Mouse (Mus musculus) neural tube, embryonic 14.5 days (tissue): Measurements from ENCODE around the gene Kcna7. TPM values are rescaled to one million over a fixed set of nuclear protein-coding genes. Genes with fewer than 3 reads are reported as not detected.

Source experiments
- ATAC-seq: fragments of 200-750 bp; cut with Nextera tagmentation; 2 replicates; pipeline ENCODE4 v1.8.0; 2017; ENCODE audit warnings: low read depth, mild to moderate bottlenecking, moderate TSS enrichment, moderate library complexity
- H3K27ac ChIP-seq: fragments of 300-500 bp; sonication (generic); 2 replicates; pipeline ENCODE4 v1.5.1; 2014; ENCODE audit warnings: low read depth, mild to moderate bottlenecking, control low read depth, low read length, moderate library complexity, mixed read lengths
- H3K27me3 ChIP-seq: fragments of 300-500 bp; sonication (generic); 2 replicates; pipeline ENCODE4 v1.6.1; 2014; ENCODE audit warnings: low read length; ENCODE audit not compliant: control insufficient read depth, insufficient read depth
- H3K36me3 ChIP-seq: fragments of 300-500 bp; sonication (generic); 2 replicates; pipeline ENCODE4 v1.6.1; 2014; ENCODE audit warnings: low read length, mixed read lengths; ENCODE audit not compliant: control insufficient read depth, insufficient read depth
- H3K4me1 ChIP-seq: fragments of 300-500 bp; sonication (generic); 2 replicates; pipeline ENCODE4 v1.6.1; 2014; ENCODE audit warnings: low read length; ENCODE audit not compliant: control insufficient read depth, insufficient read depth
- H3K4me2 ChIP-seq: fragments of 300-500 bp; sonication (generic); 2 replicates; pipeline ENCODE4 v1.6.1; 2014; ENCODE audit warnings: mild to moderate bottlenecking, low read depth, low read length, control low read depth
- H3K4me3 ChIP-seq: fragments of 300-500 bp; sonication (generic); 2 replicates; pipeline ENCODE4 v1.5.1; 2014; ENCODE audit warnings: low read depth, low read length, control low read depth, mixed read lengths
- H3K9ac ChIP-seq: fragments of 300-500 bp; sonication (generic); replicated peaks from 2 replicates; pipeline ENCODE4 v1.6.1; 2014; ENCODE audit warnings: low read depth, mild to moderate bottlenecking, control low read depth, low read length, mixed read lengths
- H3K9me3 ChIP-seq: fragments of 300-500 bp; sonication (generic); 2 replicates; pipeline ENCODE4 v1.6.1; 2016; ENCODE audit warnings: low read length; ENCODE audit not compliant: control insufficient read depth
- WGBS: fragments of 180-500 bp; shearing (Covaris S2); extraction: QIAGEN DNeasy Blood & Tissue Kit; methylation state at CpG from one replicate; pipeline ENCODE4 v1.1.7; 2014; 5-methylcytosine and 5-hydroxymethylcytosine counted together
- polyA plus RNA-seq: library from polyadenylated mRNA; unstranded; fragments of >200 nt; fragmentation: Nextera tagmentation; extraction: Ambion mirVana; gene quantifications from 2 replicates; pipeline ENCODE4 v1.2.1, GENCODE M21; 2014

Kcna7 gene
- polyA plus RNA-seq, 1 experiment from 2014 or later: not detected

DNA sequence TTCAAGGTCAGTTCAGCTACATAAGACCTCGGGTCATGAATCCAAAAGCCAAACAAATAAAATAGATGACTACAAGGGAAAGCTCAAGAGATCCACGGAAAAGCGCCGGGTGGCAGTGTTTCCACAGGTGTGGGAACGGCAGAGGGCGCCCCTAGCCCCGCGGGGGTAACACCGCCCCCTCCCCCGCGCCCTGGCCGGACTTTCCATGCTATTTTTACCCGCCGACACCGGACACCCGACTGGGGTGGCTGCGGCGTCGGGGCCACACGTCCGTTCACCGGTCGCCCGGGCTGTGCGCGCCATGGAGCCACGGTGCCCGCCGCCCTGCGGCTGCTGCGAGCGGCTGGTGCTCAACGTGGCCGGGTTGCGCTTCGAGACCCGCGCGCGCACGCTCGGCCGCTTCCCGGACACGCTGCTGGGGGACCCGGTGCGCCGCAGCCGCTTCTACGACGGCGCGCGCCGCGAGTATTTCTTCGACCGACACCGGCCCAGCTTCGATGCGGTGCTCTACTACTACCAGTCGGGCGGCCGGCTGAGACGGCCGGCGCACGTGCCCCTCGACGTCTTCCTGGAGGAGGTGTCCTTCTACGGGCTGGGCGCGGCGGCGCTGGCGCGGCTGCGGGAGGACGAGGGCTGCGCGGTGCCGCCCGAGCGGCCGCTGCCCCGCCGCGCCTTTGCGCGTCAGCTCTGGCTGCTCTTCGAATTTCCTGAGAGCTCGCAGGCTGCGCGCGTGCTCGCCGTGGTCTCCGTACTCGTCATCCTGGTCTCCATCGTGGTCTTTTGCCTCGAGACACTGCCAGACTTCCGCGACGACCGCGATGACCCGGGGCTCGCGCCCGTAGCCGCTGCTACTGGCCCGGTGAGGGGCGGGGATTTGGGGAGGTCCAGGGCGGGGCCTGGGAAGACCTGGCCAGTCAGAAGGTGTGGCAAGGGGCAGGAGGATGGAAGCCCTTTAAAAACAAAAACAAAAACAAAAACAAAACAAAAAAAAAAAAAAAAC is 1.0 kb downstream of the Kcna7 start:
- 2% methylated on average over 88 of the region's 114 CpGs for WGBS
- no peak for ATAC-seq

DNA sequence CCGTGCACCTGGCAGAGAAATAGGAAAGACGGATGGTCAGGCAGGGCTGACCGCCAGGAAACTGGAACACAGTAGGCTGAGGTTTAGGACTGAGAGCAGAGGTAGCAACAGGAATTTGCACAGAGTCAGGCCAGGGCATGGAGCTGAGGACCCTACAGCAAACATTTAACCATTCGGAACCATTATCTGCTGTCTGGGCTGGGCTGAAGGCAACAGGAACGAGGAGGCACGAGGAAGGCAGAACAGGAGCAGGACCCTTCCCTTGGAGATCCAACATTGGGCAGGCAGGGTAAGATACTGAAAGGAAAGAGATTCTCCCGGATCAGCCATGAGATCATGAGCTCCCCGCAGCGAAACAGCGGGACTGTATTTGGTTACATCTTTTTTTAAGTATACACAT is 2.4 kb downstream of the Kcna7 start:
- Histone ChIP-seq H3K27me3 (peaks cover 55% of the 10 kb centered on the region), H3K4me1 (no peaks in the 10 kb centered on the region), H3K27ac (no peak overlapping the region), H3K4me2 (no peak overlapping the region), H3K4me3 (no peak overlapping the region), H3K9me3 (no peaks in the 10 kb centered on the region), H3K36me3 (no peaks in the 10 kb centered on the region), H3K9ac (no peak overlapping the region)
- WGBS: 81% methylated on average over 10 of the region's 10 CpGs
- ATAC-seq: no peak

More for the DNA sequence above, 1.0 kb downstream of the Kcna7 start:
- Histone ChIP-seq H3K4me2 (peak overlapping the region; percentile 40), H3K27me3 (peaks cover 49% of the 10 kb centered on the region), H3K9ac (0 out of 2 replicates have a peak overlapping the region, but pooled peaks have one; percentile 7), H3K36me3 (no peaks in the 10 kb centered on the region), H3K27ac (no peak overlapping the region), H3K4me3 (peak overlapping the region; percentile 23), H3K9me3 (no peaks in the 10 kb centered on the region), H3K4me1 (no peaks in the 10 kb centered on the region)

DNA sequence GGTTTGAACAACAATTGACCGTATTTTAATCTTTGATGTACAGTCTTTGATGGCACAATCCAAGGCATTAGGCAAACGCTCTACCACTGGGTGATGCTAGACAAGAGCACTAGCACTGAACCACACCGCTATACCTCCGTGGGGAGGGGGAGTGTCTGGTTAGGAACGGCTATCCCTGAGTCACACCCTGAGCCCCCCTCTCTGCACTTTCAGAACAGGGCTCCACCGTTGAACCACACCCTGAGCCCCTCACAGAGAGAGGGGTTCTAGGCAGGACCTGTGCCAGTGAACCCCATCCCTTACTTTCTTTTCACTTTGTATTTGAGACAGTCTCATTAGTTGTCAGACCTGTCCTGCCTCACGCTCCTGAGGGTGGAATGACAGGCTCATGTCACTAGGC is 2.9 kb downstream of the Kcna7 start:
- ATAC-seq: no peak
- no peak overlapping the region for H3K4me2 ChIP-seq
- 68% methylated on average over 7 of the region's 7 CpGs for whole genome bisulfite sequencing
- no peaks in the 10 kb centered on the region for H3K4me1 ChIP-seq
- no peak overlapping the region for H3K27ac ChIP-seq
- peaks cover 60% of the 10 kb centered on the region for H3K27me3 ChIP-seq
- H3K9me3 ChIP-seq: no peaks in the 10 kb centered on the region
- H3K36me3 ChIP-seq: no peaks in the 10 kb centered on the region
- no peak overlapping the region for H3K9ac ChIP-seq
- no peak overlapping the region for H3K4me3 ChIP-seq

DNA sequence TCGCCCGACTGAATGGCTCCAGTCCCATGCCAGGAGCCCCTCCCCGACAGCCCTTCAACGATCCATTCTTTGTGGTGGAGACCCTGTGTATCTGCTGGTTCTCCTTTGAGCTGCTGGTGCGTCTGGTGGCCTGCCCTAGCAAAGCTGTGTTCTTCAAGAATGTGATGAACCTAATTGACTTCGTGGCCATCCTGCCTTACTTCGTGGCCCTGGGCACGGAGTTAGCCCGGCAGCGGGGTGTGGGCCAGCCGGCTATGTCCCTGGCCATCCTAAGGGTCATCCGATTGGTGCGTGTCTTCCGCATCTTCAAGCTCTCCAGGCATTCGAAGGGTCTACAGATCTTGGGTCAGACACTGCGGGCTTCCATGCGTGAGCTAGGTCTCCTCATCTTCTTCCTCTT is 3.5 kb downstream of the Kcna7 start:
- no peak overlapping the region for H3K4me3 ChIP-seq
- H3K27ac ChIP-seq: no peak overlapping the region
- no peaks in the 10 kb centered on the region for H3K36me3 ChIP-seq
- peaks cover 4% of the 10 kb centered on the region; the same call in 1 of the 2 replicates for H3K4me1 ChIP-seq
- WGBS: 87% methylated on average over 17 of the region's 17 CpGs
- H3K9me3 ChIP-seq: no peaks in the 10 kb centered on the region
- ATAC-seq: no peak
- H3K9ac ChIP-seq: no peak overlapping the region
- H3K4me2 ChIP-seq: no peak overlapping the region
- H3K27me3 ChIP-seq: peaks cover 66% of the 10 kb centered on the region

DNA sequence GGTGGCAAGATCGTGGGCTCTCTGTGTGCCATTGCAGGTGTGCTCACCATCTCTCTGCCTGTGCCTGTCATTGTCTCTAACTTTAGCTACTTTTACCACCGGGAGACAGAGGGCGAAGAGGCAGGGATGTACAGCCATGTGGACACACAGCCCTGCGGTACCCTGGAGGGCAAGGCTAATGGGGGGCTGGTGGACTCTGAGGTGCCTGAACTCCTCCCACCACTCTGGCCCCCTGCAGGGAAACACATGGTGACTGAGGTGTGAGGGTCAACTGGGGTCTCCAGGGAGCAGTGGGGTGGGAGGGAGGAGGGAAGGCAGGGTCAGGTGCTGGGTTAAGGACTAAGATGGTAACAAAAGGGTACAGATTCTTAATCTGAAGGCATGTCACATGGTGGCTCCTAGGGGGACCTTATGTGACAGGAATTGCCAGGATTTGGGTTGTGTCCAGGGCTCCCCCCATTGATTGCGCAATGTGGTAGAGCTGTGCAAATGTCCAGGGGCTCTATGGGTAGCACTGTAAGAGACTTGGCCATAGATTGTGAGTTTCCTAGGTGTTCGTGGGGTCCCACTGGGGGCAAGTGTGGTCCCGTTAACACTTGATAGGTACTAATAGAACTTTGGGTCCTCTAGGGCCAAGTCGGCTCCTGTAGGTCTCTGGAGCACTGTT is 4.2 kb downstream of the Kcna7 start:
- peaks cover 4% of the 10 kb centered on the region; the same call in 1 of the 2 replicates for H3K4me1 ChIP-seq
- H3K27ac ChIP-seq: no peak overlapping the region
- H3K9me3 ChIP-seq: no peaks in the 10 kb centered on the region
- H3K36me3 ChIP-seq: no peaks in the 10 kb centered on the region
- H3K4me2 ChIP-seq: no peak overlapping the region
- WGBS: 88% methylated on average over 8 of the region's 8 CpGs
- H3K4me3 ChIP-seq: no peak overlapping the region
- peaks cover 73% of the 10 kb centered on the region for H3K27me3 ChIP-seq
- no peak overlapping the region for H3K9ac ChIP-seq
- ATAC-seq: no peak

DNA sequence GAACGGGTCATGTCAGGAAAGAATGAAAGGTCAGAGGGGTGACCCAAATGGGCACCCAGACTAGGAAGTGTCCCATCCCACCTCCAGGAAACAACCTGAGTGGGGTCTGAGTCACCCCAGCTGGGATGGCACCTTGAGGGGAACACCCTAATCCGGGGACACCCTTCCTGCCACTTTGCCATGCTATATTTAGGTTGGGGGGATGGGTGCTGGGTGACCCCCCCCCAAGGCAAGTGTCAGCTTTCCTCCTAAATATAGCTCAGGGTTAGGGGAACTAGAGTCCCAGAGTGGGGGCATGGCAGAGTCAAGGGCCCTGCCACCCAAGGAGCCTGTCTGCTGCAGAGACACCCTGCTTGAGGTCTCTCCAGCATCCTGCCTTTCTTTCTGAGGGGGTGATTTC is 7.0 kb downstream of the Kcna7 start:
- Histone ChIP-seq H3K4me2 (no peak overlapping the region), H3K4me3 (no peak overlapping the region), H3K4me1 (peaks cover 4% of the 10 kb centered on the region; the same call in 1 of the 2 replicates), H3K36me3 (no peaks in the 10 kb centered on the region), H3K27me3 (peaks cover 73% of the 10 kb centered on the region), H3K27ac (no peak overlapping the region), H3K9ac (no peak overlapping the region), H3K9me3 (no peaks in the 10 kb centered on the region)
- no peak for ATAC-seq
- 72% methylated on average over 2 of the region's 2 CpGs for WGBS

DNA sequence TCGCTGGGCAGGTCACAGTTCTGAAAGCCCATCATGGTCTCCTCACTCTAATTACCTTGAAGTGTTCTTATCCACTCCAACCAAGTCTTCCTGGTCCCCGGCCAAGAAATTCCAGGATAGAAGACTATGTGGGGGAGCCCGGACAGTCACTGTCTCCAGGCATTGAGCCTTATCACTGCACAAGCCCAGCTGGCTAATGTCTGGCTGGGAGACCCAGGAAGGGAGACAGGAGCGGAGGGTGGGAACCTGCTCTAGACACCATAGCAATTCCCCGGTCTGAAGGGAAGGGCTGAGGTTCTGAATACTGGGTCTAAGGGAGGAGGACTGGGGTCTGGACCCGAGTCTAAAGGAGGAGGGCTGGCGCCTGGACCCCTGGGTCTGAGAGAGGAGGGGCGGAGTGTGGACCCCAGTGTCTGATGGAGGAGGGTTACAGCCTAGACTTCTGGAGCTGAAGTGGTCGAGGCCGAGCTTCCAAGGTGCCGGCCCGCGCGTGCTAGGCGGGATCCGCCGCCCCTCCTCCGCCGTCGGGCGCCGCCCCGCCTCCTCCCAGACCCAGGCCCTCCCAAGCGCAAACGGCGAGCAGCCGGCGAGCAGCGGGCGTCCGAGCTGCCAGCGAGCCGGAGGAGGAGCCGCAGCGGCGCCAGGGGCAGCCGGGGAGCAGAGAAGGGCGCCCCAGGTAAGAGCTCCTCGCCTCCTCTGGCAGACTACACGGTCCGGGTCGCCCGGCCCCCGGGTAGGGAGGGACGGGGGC is 7.8 kb downstream of the Kcna7 start, which contains the start of gene Ntf5:
Gene Ntf5 (plus strand): TSS at position 583 of the 751 bp plus-strand sequence.
- H3K27ac ChIP-seq: no peak within 1 kb of the TSS
- H3K9me3 ChIP-seq: no peaks in the 10 kb centered on the region
- whole genome bisulfite sequencing: 4% methylated on average over 43 of the region's 45 CpGs
- H3K4me3 ChIP-seq: peak within 1 kb of the TSS; percentile 44
- H3K9ac ChIP-seq: peak within 1 kb of the TSS; percentile 42
- H3K36me3 ChIP-seq: no peaks in the 10 kb centered on the region
- H3K27me3 ChIP-seq: peaks cover 73% of the 10 kb centered on the region
- peaks cover 4% of the 10 kb centered on the region; the same call in 1 of the 2 replicates for H3K4me1 ChIP-seq
- ATAC-seq: peak; percentile 39; the same call in 1 of the 2 replicates
- H3K4me2 ChIP-seq: peak within 1 kb of the TSS; percentile 84

DNA sequence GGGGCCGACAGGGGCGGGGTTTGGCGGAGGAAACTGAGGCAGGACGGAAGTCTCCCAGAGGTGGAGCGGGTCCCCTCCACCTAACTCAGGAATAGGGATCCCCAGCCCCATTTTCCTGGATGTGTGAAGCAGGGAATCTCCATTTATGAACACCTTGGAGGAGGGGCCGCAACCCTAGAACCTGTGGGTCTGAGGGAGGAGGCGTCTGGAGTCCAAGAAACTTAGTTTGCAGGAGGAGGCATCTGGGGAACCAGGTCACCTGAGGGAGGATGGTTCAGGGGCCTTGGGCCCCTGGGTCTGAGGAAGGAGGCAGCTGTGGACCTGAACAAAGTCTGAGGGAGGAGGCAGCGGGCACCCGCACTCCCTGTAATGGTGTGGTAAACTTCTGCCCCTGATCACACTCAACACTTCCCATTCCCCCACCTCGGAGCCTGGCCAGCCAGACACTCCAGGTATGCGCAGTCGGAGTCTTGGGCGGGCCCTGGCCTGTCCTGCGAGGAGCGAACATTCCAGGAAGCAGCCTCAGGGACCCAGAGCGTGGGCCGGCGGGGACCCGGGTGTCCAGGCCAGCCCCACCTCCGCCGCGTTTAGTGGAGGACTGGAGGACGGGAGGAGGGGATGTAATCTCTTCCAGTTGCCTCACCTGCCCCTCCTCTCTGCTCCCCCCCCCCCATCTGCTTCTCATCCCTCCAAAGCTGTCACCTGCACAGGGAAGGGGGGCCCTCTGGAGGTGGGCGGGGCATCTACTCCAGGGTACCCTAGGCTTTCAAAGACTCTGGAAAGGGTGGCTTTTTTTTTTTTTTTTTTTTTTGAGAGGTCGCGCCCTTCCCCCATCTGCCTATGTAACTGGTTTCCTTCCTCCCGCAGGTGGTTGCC is 8.6 kb downstream of the Kcna7 start:
- WGBS: 2% methylated on average over 27 of the region's 27 CpGs
- H3K36me3 ChIP-seq: no peaks in the 10 kb centered on the region
- peaks cover 77% of the 10 kb centered on the region for H3K27me3 ChIP-seq
- peak overlapping the region; percentile 84 for H3K4me2 ChIP-seq
- peaks cover 4% of the 10 kb centered on the region; the same call in 1 of the 2 replicates for H3K4me1 ChIP-seq
- H3K4me3 ChIP-seq: peak overlapping the region; percentile 44
- H3K9ac ChIP-seq: peak overlapping the region; percentile 42
- ATAC-seq: no peak
- no peak overlapping the region for H3K27ac ChIP-seq
- no peaks in the 10 kb centered on the region for H3K9me3 ChIP-seq
